Mouse (Mus musculus): ENCODE data around the gene Zswim3.

- TF ChIP-seq CTCF (IDR thresholded peaks at IDR 0.05; ENCODE audit: borderline replicate concordance, extremely low read depth, insufficient read depth, insufficient read length) (no peak), POLR2A (IDR thresholded peaks at IDR 0.05; ENCODE audit: borderline replicate concordance, extremely low read depth, insufficient read depth, insufficient read length, poor library complexity, severe bottlenecking) (no peak)
These were observed 42.9 kb upstream of the Zswim3 start for GRCm38 (mm10) chr2:164761971-164762370.

Data from brain, embryonic 14.5 days (tissue).